Mouse (Mus musculus) neural tube, embryonic 10.5 days (tissue): Measurements from ENCODE around the gene Usp37.
"Not testable (repeated sequence)": the region's sequence is repeated elsewhere in the genome, so short reads cannot be mapped to it uniquely, and the experiment has no call there.

Experiments
- DNase-seq: peaks from one replicate; pipeline ENCODE4 v3.0.0-alpha.2; 2017; ENCODE audit warnings: low spot score; ENCODE audit errors: extremely low spot score

Usp37 gene

DNA sequence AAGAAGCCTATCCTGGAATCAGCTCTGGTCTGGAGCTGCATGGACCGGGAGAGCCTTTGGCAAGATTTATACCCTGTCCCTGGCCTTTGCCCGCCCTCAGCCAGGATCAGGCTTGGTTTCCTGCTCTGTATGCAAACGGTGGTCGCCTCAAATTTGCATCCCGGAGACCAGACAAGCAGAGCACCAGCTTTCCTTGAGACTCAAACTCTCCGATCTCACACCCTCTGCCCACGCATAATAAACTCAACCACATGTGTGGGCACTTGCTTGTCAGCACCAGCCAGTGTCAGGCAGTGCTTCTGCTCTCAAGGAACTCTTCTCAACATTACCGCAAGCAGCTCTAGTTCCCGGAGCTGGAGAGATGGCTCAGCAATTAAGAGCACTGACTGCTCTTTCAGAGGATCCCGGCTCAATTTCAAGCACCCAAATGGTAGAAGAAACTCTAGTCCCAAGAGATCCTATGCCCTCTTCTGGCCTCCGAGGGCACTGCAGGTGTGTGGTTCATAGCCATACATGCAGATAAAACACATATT lies 146.1 kb downstream of the Usp37 start:
- DNase-seq, result peak; percentile 71

- peak; percentile 97 for DNase-seq
Measured at GRCm38 (mm10) chr1:74397268-74397918, 146.7 kb downstream of the Usp37 start.

DNA sequence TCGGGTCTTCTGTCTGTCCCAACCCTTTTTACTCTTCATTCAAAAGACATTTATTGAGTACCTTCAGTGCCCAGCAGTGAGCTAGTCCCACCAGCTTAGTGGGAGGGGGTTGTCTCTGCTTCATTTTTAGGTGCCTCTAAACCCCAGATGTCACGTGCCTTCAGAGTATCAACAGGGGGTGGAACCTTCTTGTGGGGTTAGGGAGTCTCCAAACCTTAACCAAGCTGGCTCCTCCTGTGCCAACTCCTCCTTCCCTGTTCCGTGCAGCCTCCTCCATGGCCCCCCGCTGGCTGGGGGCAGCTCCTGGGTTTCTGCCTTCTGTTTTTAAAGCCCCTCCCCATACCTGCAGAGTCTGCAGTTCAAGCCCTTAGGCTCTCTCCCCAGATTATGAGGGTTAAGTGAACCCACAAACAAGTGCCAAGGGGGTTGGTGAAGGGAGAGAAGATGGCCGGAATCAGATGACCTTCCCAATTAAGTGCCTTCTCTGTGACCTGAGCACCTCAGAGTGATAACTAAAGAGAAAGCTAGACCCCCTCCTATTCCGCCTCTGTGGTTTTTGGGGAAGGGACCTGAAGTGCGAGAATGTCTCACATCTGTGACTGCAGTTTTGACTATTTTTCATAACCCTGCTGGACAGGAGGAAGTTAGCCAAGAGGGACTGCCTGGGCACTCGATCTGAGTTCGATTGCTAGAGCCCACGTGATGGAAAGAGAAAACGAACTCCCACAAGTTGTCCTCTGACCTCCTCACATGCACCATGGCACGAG lies 147.4 kb downstream of the Usp37 start:
- not testable (repeated sequence) for DNase-seq

GRCm38 (mm10) chr1:74395290-74395689 lies 148.8 kb downstream of the Usp37 start:
- no peak for DNase-seq

DNA sequence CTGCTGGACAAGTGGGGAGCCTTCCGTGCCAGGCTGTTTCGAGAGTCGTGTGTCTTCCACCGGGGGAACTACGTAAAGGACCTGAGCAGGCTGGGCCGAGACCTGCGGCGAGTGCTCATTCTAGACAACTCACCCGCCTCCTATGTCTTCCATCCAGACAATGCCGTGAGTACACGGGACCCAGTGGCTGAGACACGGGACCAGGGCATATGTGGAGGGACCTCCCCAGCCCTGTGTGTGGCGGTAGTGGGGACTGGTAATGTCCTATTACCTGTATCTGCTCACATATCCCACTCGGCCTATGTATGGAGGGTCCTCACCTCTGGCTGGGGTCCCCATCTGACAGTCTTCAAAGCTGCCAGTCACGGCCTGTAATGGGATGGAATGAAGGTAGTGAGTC lies 149.2 kb downstream of the Usp37 start:
- DNase-seq, result no peak

- DNase-seq, result no peak
Measured at GRCm38 (mm10) chr1:74394311-74394710, 149.8 kb downstream of the Usp37 start.

GRCm38 (mm10) chr1:74393697-74394096 lies 150.4 kb downstream of the Usp37 start:
- no peak for DNase-seq

DNA sequence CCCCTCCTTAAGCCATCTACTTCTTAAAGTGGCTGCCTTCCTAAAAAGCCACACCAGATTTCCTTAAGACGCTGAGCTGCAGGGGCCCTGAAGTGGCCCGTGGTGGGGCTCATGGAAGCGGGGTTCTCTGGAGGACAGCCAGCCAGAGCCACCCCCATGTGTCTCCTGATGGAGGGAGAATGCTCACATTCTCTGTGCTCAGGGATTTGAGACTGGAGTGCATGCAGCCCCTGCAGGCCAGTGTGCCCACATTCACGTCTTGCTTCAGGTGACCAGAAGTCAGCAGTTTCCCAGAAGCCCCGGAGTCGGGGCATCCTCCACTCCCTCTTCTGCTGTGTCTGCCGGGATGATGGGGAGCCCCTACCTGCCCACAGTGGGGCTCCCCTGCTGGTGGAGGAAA lies 151.1 kb downstream of the Usp37 start:
- no peak for DNase-seq

GRCm38 (mm10) chr1:74392446-74392994 lies 151.6 kb downstream of the Usp37 start:
- no peak for DNase-seq

DNA sequence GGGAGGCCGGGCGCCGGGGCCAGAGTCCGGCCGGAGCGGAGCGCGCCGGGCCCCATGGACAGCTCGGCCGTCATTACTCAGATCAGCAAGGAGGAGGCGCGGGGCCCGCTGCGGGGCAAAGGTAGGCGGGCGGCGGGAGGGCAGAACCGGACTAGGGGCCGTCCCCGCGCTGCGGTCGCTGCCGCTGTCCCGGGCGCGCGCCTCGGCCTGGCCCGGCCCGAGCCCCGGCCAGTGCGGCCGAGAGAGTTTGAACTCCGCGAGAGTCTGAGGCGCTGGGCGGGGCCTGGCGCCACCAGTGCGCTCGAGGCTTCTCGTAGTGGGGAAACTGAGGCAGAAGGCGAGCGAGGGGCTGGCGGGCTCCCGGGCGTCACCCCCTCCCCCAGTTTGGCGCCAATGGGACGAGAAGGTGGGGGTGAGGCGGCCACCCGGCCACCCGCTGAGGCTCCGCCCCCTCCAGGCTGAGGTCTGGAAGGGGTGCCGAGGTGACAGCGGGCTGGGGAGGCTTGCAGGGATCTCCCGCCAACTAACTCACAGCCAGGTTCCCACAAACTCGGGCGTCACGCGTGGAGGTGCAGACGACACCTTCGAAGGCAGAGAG lies 152.1 kb downstream of the Usp37 start:
- DNase-seq, result peak; percentile 69

DNA sequence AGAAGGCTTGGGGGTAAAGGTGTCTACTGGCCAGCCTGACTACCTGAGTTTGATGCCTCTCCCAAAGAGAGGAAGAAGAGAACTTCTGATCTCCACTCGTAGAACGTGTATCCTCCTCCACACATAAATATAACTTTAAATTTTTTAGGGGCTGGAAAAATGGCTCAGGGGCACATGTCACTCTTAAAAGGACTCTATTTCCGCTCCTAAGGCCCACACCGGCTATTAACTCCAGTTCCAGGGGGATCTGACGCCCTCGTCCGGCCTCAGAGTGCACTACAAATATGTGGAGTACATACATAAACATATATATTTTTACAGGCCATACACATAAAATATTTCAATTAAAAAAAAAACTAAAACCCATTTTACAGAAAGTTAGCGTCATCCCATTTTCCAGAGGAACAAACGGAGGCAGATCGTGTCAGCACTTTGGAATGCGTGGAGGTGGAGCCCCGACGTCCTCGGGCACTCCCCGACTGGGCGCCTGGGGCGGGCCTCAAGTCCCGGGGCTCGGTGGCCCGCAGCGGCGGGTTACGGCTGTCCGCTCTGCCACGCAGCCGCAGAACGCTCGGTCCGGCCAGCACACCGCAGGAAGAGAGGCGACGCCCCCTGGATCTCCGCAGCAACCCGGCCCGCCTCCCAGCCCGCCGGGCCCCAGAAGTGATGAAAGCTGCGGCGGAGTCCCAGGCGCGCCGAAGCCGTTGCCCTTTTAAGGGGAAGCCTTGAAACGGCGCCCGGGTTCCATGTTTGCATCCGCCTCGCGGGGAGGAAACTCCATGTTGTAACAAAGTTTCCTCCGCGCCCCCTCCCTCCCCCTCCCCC lies 152.9 kb downstream of the Usp37 start, which contains the start of gene Ctdsp1:
Gene Ctdsp1 (plus strand): TSS at position 586 of the 825 bp plus-strand sequence.
- peak; percentile 97 for DNase-seq

DNA sequence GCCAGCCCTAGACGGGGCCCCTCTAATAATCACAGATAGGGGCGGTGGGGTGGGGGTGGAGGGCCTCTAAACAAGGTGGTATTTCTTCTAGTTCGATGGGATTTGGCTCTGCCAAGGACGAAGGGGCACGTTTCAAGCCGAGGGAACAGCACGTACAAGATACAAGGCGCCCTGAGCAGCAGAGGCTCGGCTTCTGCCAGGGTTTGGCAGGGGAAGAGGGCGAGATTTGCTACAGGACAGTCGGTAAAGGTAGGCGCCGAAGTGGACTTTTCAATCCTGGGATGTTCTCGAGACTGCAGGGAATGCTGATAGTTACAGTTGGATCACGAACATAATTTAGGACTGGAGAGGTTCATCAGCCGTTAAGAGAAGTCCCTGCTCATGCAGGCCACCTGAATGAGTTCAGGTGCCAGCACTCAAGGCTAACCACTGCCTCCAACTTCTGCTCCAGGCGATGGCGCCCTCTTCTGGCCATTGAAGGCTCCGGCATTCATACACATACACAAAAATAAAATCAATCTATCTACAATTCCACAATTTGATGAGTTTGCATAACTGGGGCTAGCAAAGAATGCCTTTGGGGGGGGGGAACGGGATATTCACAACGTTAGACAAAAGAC lies 153.7 kb downstream of the Usp37 start:
- peak; percentile 66 for DNase-seq

GRCm38 (mm10) chr1:74389831-74390286 lies 154.2 kb downstream of the Usp37 start:
- peak; percentile 38 for DNase-seq

DNA sequence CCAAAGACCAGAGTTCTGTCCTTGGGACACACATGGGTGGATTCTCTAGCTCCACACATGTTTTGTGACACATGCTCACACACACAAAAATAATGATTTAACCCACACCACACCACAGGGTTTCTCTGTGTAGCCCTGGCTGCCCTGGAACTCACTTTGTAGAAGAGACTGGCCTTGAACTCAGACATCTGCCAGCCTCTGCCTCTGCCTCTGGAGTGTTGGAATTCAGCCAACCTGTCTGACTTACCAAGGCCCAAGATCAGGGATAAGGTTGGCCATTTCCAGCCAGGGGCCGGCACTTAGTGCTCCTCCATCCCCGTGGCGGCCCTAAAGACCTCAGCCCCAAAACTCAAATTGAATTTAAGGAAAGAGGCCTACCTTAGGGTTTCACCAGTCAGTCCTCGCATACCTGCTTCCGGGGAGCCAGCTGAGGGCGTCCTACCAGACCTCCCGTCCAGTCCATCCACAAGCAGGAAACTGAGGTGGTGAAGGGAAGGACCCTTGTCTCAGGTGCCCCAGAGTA lies 155.6 kb downstream of the Usp37 start:
- no peak for DNase-seq

GRCm38 (mm10) chr1:74387386-74387988 lies 156.6 kb downstream of the Usp37 start:
- DNase-seq, result no peak

GRCm38 (mm10) chr1:74386714-74387385 lies 157.2 kb downstream of the Usp37 start:
- peak; percentile 100 for DNase-seq

- DNase-seq, result no peak
Measured at GRCm38 (mm10) chr1:74386363-74386713, 157.7 kb downstream of the Usp37 start.

DNA sequence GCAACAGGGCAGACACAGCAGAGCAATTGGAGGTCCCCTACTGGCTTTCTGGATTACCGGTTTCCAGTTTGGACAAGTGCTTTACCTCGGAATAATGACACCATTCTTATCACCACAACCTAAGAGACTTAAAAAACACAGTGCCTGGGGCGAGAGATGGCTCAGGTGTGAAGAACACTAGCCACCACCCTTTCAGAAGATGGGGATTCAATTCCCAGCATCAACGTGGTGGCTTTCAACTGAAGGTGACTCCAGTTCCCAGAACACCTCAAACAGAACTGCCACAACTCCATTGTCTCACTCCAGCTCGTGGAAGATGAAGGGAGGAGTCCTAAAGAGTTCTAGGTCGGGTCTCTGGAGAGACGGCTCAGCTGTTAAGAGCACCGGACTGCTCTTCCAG lies 158.6 kb downstream of the Usp37 start:
- DNase-seq, result no peak
